Mouse (Mus musculus) liver, embryonic 15.5 days (tissue): ENCODE measurements at regions not wholly inside any gene's neighbourhood (a gene's known extent, or its start where the extent isn't known, plus 50 kb on each side); places are given as distances from the start of the nearest gene placed in this dataset.

Experiments used
- ATAC-seq: fragments of 200-750 bp; cut with Nextera tagmentation; 2 replicates; pipeline ENCODE4 v1.8.0; 2017; ENCODE audit warnings: moderate number of reproducible peaks, mild to moderate bottlenecking, moderate library complexity; ENCODE audit not compliant: insufficient read depth
- H3K27ac ChIP-seq: fragments of 300-500 bp; sonication (generic); replicated peaks from 2 replicates; pipeline ENCODE4 v1.5.1; 2015; ENCODE audit warnings: mild to moderate bottlenecking, inconsistent platforms
- H3K27me3 ChIP-seq: fragments of 300-500 bp; sonication (generic); 2 replicates; pipeline ENCODE4 v1.6.1; 2015; ENCODE audit warnings: mild to moderate bottlenecking, inconsistent platforms
- H3K36me3 ChIP-seq: fragments of 300-500 bp; sonication (generic); replicated peaks from 2 replicates; pipeline ENCODE4 v1.6.1; 2015; ENCODE audit warnings: moderate library complexity, mild to moderate bottlenecking, inconsistent platforms
- H3K4me1 ChIP-seq: fragments of 300-500 bp; sonication (generic); replicated peaks from 2 replicates; pipeline ENCODE4 v1.6.1; 2015; ENCODE audit warnings: inconsistent platforms
- H3K4me2 ChIP-seq: fragments of 300-500 bp; sonication (generic); 2 replicates; pipeline ENCODE4 v1.6.1; 2015; ENCODE audit warnings: moderate library complexity, mild to moderate bottlenecking, inconsistent platforms
- H3K4me3 ChIP-seq: fragments of 300-500 bp; sonication (generic); replicated peaks from 2 replicates; pipeline ENCODE4 v1.5.1; 2015; ENCODE audit warnings: mild to moderate bottlenecking, inconsistent platforms
- H3K9ac ChIP-seq: fragments of 300-500 bp; sonication (generic); 2 replicates; pipeline ENCODE4 v1.6.1; 2015; ENCODE audit warnings: moderate library complexity, mild to moderate bottlenecking, inconsistent platforms
- H3K9me3 ChIP-seq: fragments of 300-500 bp; sonication (generic); replicated peaks from 2 replicates; pipeline ENCODE4 v1.6.1; 2016; ENCODE audit warnings: inconsistent platforms
- WGBS: fragments of 180-500 bp; shearing (Covaris S2); methylation state at CpG from one replicate; pipeline ENCODE4 v1.1.7; 2015; ENCODE audit warnings: mixed read lengths; ENCODE audit not compliant: insufficient replicate concordance; 5-methylcytosine and 5-hydroxymethylcytosine counted together

GRCm38 (mm10) chr10:99441931-99442330 is 178.9 kb downstream of the Dusp6 start:
- H3K4me2 ChIP-seq = no peak overlapping the region
- no peaks in the 10 kb centered on the region for H3K36me3 ChIP-seq
- no peaks in the 10 kb centered on the region for H3K27me3 ChIP-seq
- no peak overlapping the region for H3K27ac ChIP-seq
- 47% methylated on average over 10 of the region's 10 CpGs for WGBS
- H3K9me3 ChIP-seq = no peaks in the 10 kb centered on the region
- H3K4me3 ChIP-seq = no peak overlapping the region
- no peak for ATAC-seq
- no peak overlapping the region for H3K9ac ChIP-seq
- 0 out of 2 replicates have a peak, but pooled peaks cover 4% of the 10 kb centered on the region for H3K4me1 ChIP-seq

- Histone ChIP-seq H3K27me3 (no peaks in the 10 kb centered on the region), H3K36me3 (no peaks in the 10 kb centered on the region), H3K4me1 (0 out of 2 replicates have a peak, but pooled peaks cover 4% of the 10 kb centered on the region), H3K4me3 (no peak overlapping the region), H3K9ac (no peak overlapping the region), H3K27ac (0 out of 2 replicates have a peak overlapping the region, but pooled peaks have one; percentile 29), H3K9me3 (no peaks in the 10 kb centered on the region), H3K4me2 (no peak overlapping the region)
- 69% methylated on average over 18 of the region's 18 CpGs for WGBS
- no peak for ATAC-seq
These were observed 180.6 kb downstream of the Dusp6 start for GRCm38 (mm10) chr10:99443453-99444170.

GRCm38 (mm10) chr10:99450714-99451625 is 187.9 kb downstream of the Dusp6 start:
- no peaks in the 10 kb centered on the region for H3K4me1 ChIP-seq
- no peak overlapping the region for H3K27ac ChIP-seq
- no peak overlapping the region for H3K4me2 ChIP-seq
- H3K9ac ChIP-seq = no peak overlapping the region
- no peaks in the 10 kb centered on the region for H3K36me3 ChIP-seq
- WGBS = 49% methylated on average over 9 of the region's 9 CpGs
- no peak overlapping the region for H3K4me3 ChIP-seq
- ATAC-seq = no peak
- H3K9me3 ChIP-seq = no peaks in the 10 kb centered on the region
- no peaks in the 10 kb centered on the region for H3K27me3 ChIP-seq

GRCm38 (mm10) chr10:99451639-99452417 is 188.8 kb downstream of the Dusp6 start:
- Histone ChIP-seq H3K27me3 (no peaks in the 10 kb centered on the region), H3K4me3 (no peak overlapping the region), H3K27ac (no peak overlapping the region), H3K4me2 (no peak overlapping the region), H3K9ac (no peak overlapping the region), H3K36me3 (no peaks in the 10 kb centered on the region), H3K9me3 (no peaks in the 10 kb centered on the region), H3K4me1 (no peaks in the 10 kb centered on the region)
- ATAC-seq = no peak
- 46% methylated on average over 10 of the region's 10 CpGs for WGBS

GRCm38 (mm10) chr10:99456180-99456579 is 193.1 kb downstream of the Dusp6 start:
- H3K36me3 ChIP-seq = no peaks in the 10 kb centered on the region
- H3K27ac ChIP-seq = no peak overlapping the region
- no peak overlapping the region for H3K9ac ChIP-seq
- ATAC-seq = no peak
- H3K9me3 ChIP-seq = no peaks in the 10 kb centered on the region
- 57% methylated on average over 5 of the region's 5 CpGs for WGBS
- peaks cover 14% of the 10 kb centered on the region for H3K4me1 ChIP-seq
- no peak overlapping the region for H3K4me2 ChIP-seq
- H3K4me3 ChIP-seq = no peak overlapping the region
- peaks cover 13% of the 10 kb centered on the region; the same call in 1 of the 2 replicates for H3K27me3 ChIP-seq

GRCm38 (mm10) chr10:99458047-99458446 is 195.0 kb downstream of the Dusp6 start:
- no peak overlapping the region for H3K4me2 ChIP-seq
- no peak overlapping the region for H3K9ac ChIP-seq
- WGBS = 31% methylated on average over 3 of the region's 3 CpGs
- H3K4me3 ChIP-seq = no peak overlapping the region
- peaks cover 16% of the 10 kb centered on the region for H3K4me1 ChIP-seq
- peaks cover 26% of the 10 kb centered on the region; the same call in 1 of the 2 replicates for H3K27me3 ChIP-seq
- no peaks in the 10 kb centered on the region for H3K9me3 ChIP-seq
- H3K27ac ChIP-seq = no peak overlapping the region
- H3K36me3 ChIP-seq = no peaks in the 10 kb centered on the region
- ATAC-seq = no peak

- peak overlapping the region; percentile 37 for H3K4me2 ChIP-seq
- WGBS = 57% methylated on average over 9 of the region's 9 CpGs
- H3K9ac ChIP-seq = no peak overlapping the region
- peak overlapping the region; percentile 63 for H3K27ac ChIP-seq
- ATAC-seq = no peak
- no peaks in the 10 kb centered on the region for H3K36me3 ChIP-seq
- H3K4me1 ChIP-seq = peaks cover 16% of the 10 kb centered on the region
- H3K27me3 ChIP-seq = peaks cover 26% of the 10 kb centered on the region; the same call in 1 of the 2 replicates
- H3K9me3 ChIP-seq = no peaks in the 10 kb centered on the region
- no peak overlapping the region for H3K4me3 ChIP-seq
These were observed 196.2 kb downstream of the Dusp6 start for GRCm38 (mm10) chr10:99459171-99459660.

GRCm38 (mm10) chr10:99459823-99460361 is 196.9 kb downstream of the Dusp6 start:
- Histone ChIP-seq H3K4me1 (peaks cover 16% of the 10 kb centered on the region), H3K4me3 (peak overlapping the region; percentile 2; the same call in 1 of the 2 replicates), H3K4me2 (peak overlapping the region; percentile 37), H3K36me3 (no peaks in the 10 kb centered on the region), H3K9me3 (no peaks in the 10 kb centered on the region), H3K27me3 (peaks cover 26% of the 10 kb centered on the region; the same call in 1 of the 2 replicates), H3K9ac (no peak overlapping the region), H3K27ac (peak overlapping the region; percentile 63)
- ATAC-seq = peak; percentile 65
- WGBS = 5% methylated on average over 10 of the region's 10 CpGs

GRCm38 (mm10) chr10:99460847-99461445 is 197.9 kb downstream of the Dusp6 start:
- H3K4me1 ChIP-seq = peaks cover 16% of the 10 kb centered on the region
- no peaks in the 10 kb centered on the region for H3K36me3 ChIP-seq
- peak overlapping the region; percentile 60 for H3K4me2 ChIP-seq
- no peak overlapping the region for H3K9ac ChIP-seq
- peak; percentile 17; the same call in 1 of the 2 replicates for ATAC-seq
- H3K27me3 ChIP-seq = peaks cover 26% of the 10 kb centered on the region; the same call in 1 of the 2 replicates
- H3K27ac ChIP-seq = peak overlapping the region; percentile 73
- no peaks in the 10 kb centered on the region for H3K9me3 ChIP-seq
- peak overlapping the region; percentile 40 for H3K4me3 ChIP-seq
- WGBS = 1% methylated on average over 17 of the region's 17 CpGs

- 2% methylated on average over 13 of the region's 13 CpGs for WGBS
These were observed 198.5 kb downstream of the Dusp6 start for GRCm38 (mm10) chr10:99461446-99461966.

More at GRCm38 (mm10) chr10:99461446-99461966, 198.5 kb downstream of the Dusp6 start:
- no peak for ATAC-seq
- H3K27ac ChIP-seq = peak overlapping the region; percentile 73
- H3K36me3 ChIP-seq = no peaks in the 10 kb centered on the region
- H3K27me3 ChIP-seq = peaks cover 26% of the 10 kb centered on the region; the same call in 1 of the 2 replicates
- H3K9me3 ChIP-seq = no peaks in the 10 kb centered on the region
- peaks cover 16% of the 10 kb centered on the region for H3K4me1 ChIP-seq
- no peak overlapping the region for H3K9ac ChIP-seq
- peak overlapping the region; percentile 40 for H3K4me3 ChIP-seq
- H3K4me2 ChIP-seq = peak overlapping the region; percentile 60
